Mouse (Mus musculus) A20 (cell line): ENCODE results near the gene Tmem151a.

Experiments used
- DNase-seq: peaks from one replicate; pipeline ENCODE4 v3.0.0-alpha.2; 2011; ENCODE audit warnings: low read depth, low spot score

Tmem151a gene

DNA sequence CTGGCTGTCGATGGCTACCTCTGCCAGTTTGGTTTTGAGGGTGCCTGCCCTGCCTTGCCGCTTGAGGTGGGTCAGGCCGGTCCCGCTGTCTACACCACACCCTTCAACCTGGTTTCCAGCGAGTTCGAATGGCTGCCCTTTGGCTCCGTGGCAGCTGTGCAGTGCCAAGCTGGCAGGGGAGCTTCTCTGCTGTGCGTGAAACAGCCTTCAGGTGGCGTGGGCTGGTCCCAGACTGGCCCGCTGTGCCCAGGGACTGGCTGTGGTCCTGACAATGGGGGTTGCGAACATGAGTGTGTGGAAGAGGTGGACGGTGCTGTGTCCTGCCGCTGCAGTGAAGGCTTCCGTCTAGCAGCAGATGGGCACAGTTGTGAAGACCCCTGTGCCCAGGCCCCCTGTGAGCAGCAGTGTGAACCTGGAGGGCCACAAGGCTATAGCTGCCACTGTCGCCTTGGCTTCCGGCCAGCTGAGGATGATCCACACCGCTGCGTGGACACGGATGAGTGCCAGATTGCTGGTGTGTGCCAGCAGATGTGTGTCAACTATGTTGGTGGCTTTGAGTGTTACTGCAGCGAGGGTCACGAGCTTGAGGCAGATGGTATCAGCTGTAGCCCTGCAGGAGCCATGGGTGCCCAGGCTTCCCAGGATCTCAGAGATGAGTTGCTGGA, 16.6 kb downstream of the Tmem151a start:
- no peak for DNase-seq

GRCm38 (mm10) chr19:5067867-5068569, 17.3 kb downstream of the Tmem151a start, which contains the start of gene Cd248:
TSS of gene Cd248 (plus strand) at chr19:5068078.
- no peak for DNase-seq

GRCm38 (mm10) chr19:5067040-5067799, 18.1 kb downstream of the Tmem151a start:
- no peak for DNase-seq

GRCm38 (mm10) chr19:5065104-5065503, 20.2 kb downstream of the Tmem151a start:
- DNase-seq: no peak

GRCm38 (mm10) chr19:5062446-5062845, 22.9 kb downstream of the Tmem151a start:
- DNase-seq: no peak

- no peak for DNase-seq
These were observed 23.3 kb downstream of the Tmem151a start for GRCm38 (mm10) chr19:5062041-5062440.

GRCm38 (mm10) chr19:5060365-5061330, 24.7 kb downstream of the Tmem151a start:
- DNase-seq: peak; percentile 11

- no peak for DNase-seq
These were observed 26.2 kb downstream of the Tmem151a start for GRCm38 (mm10) chr19:5058801-5059771.

DNA sequence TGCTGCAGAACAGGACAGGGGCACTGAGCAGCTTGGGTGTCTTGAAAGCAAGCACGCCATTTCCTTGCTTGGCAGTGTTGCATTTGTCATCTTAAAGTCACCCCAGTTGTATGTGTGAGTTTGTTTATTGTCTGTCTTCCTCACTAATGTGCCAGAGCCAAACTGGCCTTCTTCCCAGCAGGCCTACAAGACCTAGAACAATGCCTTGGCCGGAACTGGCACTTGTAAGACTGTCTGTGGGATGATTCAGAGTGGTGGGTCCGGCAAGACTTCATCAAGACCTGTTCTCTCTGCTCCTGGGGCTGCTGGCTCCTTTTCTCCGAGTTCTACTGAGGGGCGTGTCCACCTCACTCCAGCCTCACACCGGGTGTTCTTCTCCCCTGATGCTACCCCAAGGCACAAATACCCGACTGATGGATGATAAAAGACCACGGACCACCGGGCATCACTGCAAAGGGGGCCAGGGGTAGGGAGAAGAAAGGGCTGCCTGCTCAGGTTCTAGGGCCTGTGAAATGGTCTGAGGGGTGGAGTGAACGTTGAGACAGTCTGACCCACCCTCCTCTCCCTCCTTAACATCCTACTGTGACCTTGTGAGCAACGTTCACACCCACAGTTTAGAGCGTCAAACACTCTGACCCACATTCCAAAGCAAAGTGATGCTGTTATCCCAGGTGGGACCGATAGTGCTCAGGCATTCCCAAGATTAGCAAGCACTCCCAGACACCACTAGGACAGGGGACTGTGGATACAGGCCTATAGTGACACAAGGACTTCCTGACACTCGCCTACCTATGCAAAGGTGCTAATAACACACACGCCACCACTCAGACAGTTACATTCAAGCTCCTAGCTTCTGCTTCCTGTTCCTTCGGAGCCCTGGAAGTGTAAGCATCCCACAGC, 27.2 kb downstream of the Tmem151a start:
- DNase-seq: no peak

- peak; percentile 48 for DNase-seq
These were observed 29.1 kb downstream of the Tmem151a start for GRCm38 (mm10) chr19:5056251-5056650.

DNA sequence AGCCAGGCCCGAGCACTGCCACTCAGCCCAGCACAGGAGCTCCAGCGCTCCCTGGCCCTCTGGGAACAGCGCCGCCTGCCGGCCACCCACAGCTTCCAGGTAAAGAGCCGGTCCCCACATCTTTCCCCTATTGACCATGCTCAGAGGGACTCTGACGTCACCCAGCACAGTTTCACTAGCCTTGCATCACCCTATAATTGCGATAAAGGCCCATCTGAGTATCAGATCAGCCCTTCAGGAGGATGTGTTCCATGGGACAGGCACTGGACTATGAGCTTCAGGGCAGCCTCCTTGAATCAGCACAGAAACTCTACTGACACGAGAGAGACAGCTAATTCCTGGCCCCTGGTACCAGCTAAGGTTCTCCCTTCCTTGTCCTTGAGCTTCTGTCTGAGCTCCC, 31.4 kb downstream of the Tmem151a start:
- DNase-seq: peak; percentile 75

DNA sequence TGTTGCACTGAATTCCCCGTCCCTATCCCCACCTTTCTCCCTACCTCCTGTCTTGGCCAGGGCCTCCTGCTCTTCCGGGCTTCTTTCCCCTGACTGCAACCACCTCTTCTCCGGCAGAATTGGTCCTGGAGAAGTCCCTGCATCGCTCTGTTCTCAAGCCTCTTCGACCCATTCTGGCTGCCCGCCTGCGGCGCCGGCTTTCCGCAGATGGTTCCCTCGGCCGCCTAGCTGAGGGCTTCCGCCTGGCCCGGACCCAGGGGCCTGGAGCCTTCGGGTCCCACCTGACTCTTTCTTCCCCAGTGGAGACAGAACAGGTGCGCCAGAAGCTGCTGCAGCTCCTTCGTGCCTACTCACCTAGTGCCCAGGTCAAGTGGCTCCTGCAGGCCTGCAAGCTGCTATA, 32.5 kb downstream of the Tmem151a start:
- no peak for DNase-seq

DNA sequence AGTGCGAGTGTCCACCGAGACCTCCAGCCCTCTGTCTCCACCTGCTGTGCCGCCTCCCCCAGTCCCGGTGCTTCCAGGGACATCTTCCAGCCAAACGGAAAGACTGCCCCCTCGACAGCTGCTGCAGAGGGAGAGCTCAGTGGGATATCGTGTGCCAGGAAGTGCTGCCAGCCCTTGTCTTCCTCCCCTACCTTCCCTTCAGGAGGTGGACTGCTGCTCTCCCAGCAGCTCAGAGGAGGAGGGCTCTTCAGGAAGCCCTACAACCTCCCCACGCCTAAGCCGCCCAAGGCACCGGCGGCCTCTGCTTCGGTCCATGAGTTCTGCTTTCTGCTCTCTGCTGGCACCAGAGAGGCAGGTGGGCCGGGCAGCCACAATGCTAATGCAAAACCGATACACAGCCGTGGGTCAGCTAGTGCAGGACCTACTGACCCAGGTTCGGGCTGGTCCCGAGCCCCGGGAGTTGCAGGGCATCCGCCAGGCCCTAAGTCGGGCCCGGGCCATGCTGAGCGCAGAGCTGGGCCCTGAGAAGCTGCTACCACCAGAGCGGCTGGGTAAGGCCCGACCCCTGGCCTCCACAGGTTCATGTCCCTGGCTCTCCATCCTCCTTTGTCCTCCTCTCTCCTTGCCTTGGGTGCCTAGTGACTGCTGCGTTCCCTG, 33.0 kb downstream of the Tmem151a start:
- no peak for DNase-seq

GRCm38 (mm10) chr19:5051515-5051914, 33.8 kb downstream of the Tmem151a start:
- no peak for DNase-seq

GRCm38 (mm10) chr19:5051031-5051430, 34.3 kb downstream of the Tmem151a start:
- no peak for DNase-seq

DNA sequence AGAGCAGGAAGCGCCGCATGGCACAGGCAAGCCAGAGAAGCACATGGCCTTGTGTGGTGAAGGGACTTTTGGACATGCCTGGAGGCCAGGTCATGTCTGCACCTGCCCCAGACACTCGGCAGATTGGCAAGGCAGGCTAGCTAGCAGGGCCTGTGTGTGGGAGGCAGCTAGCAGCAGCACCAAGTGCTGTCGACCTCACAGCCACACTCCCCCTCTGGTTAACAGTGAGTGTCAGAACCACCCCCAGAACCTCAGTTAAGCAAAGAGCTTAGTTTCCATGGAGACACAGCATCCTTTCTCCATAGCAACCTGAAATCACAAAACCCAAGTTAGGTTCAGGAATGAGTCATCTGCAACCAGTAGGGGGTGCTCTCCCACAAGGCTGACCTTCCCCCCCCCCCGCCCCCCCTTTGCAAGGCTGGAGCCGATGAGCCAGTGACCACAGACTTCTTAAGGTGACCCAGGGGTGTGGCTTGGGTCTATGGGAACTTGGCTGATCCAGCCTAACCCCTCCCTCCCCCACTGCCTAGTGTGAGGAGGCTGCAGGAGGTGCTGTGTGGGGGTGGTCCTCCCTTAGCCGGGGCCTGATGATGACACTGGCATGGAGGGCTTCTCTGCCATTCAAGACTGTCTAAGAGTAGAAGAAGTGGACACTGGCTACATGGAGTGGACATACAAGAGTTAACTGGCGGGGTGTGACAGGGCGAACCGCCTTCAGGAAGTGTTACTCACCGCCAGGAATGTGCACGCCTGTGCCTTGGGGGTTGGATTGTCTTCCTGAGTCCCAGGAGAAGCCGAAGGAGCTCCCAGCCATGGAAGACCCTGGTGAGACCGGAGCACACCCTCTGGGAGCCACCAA, 35.1 kb downstream of the Tmem151a start, which contains the start of gene Rin1:
Gene Rin1 (plus strand): TSS at position 435 of the 859 bp plus-strand sequence.
- peak; percentile 23 for DNase-seq

DNA sequence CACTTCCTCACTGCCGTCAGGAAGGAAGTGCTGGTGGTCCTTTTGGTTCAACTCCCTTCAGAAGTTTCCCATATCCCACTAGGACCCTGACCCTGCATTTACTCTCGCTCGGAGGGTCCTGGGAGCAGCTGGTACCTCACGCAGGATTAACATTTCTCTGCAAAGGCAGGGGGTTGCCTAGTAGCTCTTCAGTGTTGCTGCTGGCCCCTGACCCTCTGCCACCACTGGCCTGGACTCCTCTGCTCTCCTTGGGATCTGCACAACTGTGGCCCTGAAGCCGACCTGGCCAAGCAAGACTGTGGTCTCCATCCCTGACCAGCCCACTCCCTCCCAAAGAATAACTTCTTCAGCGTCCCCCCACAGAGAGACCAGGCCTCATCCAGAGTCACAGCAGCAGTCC, 36.0 kb downstream of the Tmem151a start:
- DNase-seq: no peak
